Mouse (Mus musculus): ENCODE data around the gene Inmt.

DNA sequence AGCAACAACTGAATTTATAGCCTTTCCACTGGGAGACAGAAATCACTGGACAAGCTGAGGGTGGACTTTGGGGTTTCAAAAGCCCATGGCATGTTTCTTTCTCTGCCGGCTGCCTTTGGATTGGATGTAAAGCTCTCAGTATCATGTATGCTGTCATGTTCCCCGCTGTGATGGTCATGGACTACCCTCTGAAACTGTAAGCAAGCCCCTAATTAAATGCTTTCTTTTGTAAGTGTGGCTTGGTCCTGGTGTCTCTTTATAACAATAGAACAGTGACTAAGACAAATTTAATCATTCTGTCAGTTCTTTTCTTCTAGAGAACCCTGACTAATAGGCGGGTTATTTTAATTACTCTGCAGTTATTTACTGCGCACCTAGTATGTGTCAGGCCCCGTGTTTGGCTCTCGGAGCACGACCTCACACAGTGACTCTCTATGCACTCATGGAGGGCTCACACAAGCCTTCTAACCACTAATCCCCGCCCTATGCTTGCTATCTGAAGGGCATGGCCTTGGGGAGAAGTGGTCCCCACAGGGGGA, 11.7 kb downstream of the Inmt start:
- no peak for TF ChIP-seq CTCF (IDR thresholded peaks at IDR 0.05; ENCODE audit: low read depth)
- TF ChIP-seq EP300 (IDR thresholded peaks at IDR 0.05; ENCODE audit: low read depth) = no peak
